Mouse (Mus musculus) intestine, embryonic 16.5 days (tissue): Measurements from ENCODE around the gene Sh3rf1. TPM values are rescaled to one million over a fixed set of nuclear protein-coding genes. Genes with fewer than 3 reads are reported as not detected.

Source experiments
- ATAC-seq: fragments of 200-750 bp; cut with Nextera tagmentation; 2 replicates; pipeline ENCODE4 v1.8.0; 2017; ENCODE audit warnings: moderate TSS enrichment, moderate library complexity
- H3K27ac ChIP-seq: fragments of 300-500 bp; sonication (generic); 2 replicates; pipeline ENCODE4 v1.5.1; 2014; ENCODE audit warnings: mild to moderate bottlenecking, low read length
- H3K27me3 ChIP-seq: fragments of 300-500 bp; sonication (generic); replicated peaks from 2 replicates; pipeline ENCODE4 v1.6.1; 2014; ENCODE audit warnings: low read length, control low read depth, mixed read lengths; ENCODE audit not compliant: control insufficient read depth, insufficient read depth
- H3K36me3 ChIP-seq: fragments of 300-500 bp; sonication (generic); 2 replicates; pipeline ENCODE4 v1.6.1; 2014; ENCODE audit warnings: low read length, control low read depth; ENCODE audit not compliant: control insufficient read depth, insufficient read depth
- H3K4me1 ChIP-seq: fragments of 300-500 bp; sonication (generic); 2 replicates; pipeline ENCODE4 v1.6.1; 2014; ENCODE audit warnings: low read length, control low read depth, mixed read lengths; ENCODE audit not compliant: control insufficient read depth, insufficient read depth
- H3K4me2 ChIP-seq: fragments of 300-500 bp; sonication (generic); 2 replicates; pipeline ENCODE4 v1.6.1; 2014; ENCODE audit warnings: low read depth, low read length, control low read depth
- H3K4me3 ChIP-seq: fragments of 300-500 bp; sonication (generic); 2 replicates; pipeline ENCODE4 v1.5.1; 2014; ENCODE audit warnings: mild to moderate bottlenecking, low read length
- H3K9ac ChIP-seq: fragments of 300-500 bp; sonication (generic); 2 replicates; pipeline ENCODE4 v1.6.1; 2014; ENCODE audit warnings: low read depth, low read length
- H3K9me3 ChIP-seq: fragments of 300-500 bp; sonication (generic); 2 replicates; pipeline ENCODE4 v1.6.1; 2016; ENCODE audit warnings: low read length, control low read depth; ENCODE audit not compliant: control insufficient read depth
- WGBS: fragments of 180-500 bp; shearing (Covaris S2); extraction: QIAGEN DNeasy Blood & Tissue Kit; methylation state at CpG from one replicate; pipeline ENCODE4 v1.1.7; 2014; 5-methylcytosine and 5-hydroxymethylcytosine counted together
- polyA plus RNA-seq: library from polyadenylated mRNA; unstranded; fragments of >200 nt; fragmentation: Nextera tagmentation; extraction: Ambion mirVana; gene quantifications from 2 replicates; pipeline ENCODE4 v1.2.1, GENCODE M21; 2015

The Sh3rf1 gene
- polyA plus RNA-seq, 1 experiment from 2014 or later: 11.0 TPM

DNA sequence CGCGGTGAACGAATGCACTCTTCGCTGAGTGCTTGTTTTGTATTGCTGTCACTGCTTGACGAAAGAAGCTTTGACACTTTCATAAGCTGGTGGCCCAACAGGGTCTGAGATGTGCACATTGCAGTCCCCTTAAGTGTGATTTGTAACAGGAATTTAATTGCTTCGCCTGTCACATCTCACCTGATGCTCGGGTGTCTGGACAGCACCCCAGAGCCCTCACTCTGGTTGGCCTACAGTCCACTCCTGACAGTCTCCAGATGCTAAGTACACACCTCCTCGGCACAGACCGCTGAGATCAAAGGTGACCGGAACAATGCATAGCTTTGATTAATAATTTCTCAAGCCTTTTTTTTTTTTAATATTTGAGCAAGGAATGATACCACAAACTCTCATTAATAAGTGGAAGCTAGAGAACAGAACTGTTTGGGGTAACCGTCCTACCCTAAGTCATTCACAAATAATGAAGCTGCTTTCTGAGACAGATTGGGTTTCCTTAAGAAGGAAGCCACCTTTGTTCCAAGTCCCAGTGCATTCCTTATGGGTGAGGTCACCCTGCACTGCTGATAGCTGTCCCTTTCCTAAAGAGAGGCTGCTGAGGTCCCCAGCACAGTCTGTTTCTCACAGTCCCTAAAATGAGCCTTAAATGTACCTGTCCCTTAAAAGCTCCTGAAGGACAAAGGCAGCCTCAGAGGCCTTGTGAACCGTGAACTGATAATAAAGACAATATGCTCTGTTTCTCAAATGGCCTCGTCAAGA lies 23.8 kb downstream of the Sh3rf1 start:
- no peaks in the 10 kb centered on the region for H3K36me3 ChIP-seq
- peaks cover 7% of the 10 kb centered on the region; the same call in 1 of the 2 replicates for H3K4me1 ChIP-seq
- WGBS: 53% methylated on average over 13 of the region's 13 CpGs
- no peak overlapping the region for H3K4me3 ChIP-seq
- H3K27me3 ChIP-seq: no peaks in the 10 kb centered on the region
- no peak overlapping the region for H3K9ac ChIP-seq
- 0 out of 2 replicates have a peak, but pooled peaks cover 3% of the 10 kb centered on the region for H3K9me3 ChIP-seq
- peak; percentile 91 for ATAC-seq
- H3K4me2 ChIP-seq: 0 out of 2 replicates have a peak overlapping the region, but pooled peaks have one; percentile 1
- peak overlapping the region; percentile 67 for H3K27ac ChIP-seq

DNA sequence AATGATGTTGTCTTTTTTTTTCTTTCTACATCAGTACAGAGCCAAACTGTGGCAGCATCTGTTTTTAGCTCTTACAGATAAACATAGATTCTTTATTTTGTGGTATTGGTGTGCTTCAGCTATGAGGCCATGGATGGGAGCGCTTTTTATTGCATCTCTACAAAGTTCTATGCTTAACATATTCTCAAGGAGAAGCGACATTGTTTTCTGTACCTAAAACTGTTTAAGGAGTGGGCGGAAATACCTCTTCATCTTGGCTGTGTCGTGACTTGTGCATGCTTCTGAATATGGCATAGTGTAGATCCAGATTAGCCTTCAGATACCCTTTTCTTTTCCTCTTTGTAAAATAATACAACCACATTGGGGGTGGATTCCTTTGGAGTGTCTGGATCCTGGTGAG lies 25.8 kb downstream of the Sh3rf1 start:
- no peak overlapping the region for H3K9ac ChIP-seq
- peaks cover 7% of the 10 kb centered on the region; the same call in 1 of the 2 replicates for H3K4me1 ChIP-seq
- no peak for ATAC-seq
- H3K4me3 ChIP-seq: no peak overlapping the region
- H3K36me3 ChIP-seq: no peaks in the 10 kb centered on the region
- H3K27me3 ChIP-seq: no peaks in the 10 kb centered on the region
- H3K9me3 ChIP-seq: 0 out of 2 replicates have a peak, but pooled peaks cover 3% of the 10 kb centered on the region
- H3K4me2 ChIP-seq: no peak overlapping the region
- 95% methylated on average over 4 of the region's 4 CpGs for WGBS
- no peak overlapping the region for H3K27ac ChIP-seq

DNA sequence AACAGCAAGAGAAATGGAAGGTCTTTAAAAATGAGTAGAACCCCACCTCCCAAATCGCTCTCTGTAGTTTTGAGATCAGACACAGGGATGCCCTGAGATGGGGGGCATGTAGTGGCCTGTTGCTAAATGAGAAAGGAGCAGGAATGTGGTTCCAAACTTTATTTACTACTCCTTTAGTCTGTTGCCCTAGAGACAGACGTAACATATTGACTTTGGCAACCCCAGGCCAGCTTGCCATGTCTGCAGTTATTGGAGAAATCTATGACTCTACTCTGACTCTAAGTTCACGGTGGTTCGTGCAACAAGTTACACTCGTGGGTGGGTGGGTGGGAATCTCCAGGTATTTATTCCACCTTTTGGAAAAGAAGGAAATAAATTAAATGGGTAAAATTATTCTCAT lies 30.5 kb downstream of the Sh3rf1 start:
- WGBS: 71% methylated on average over 5 of the region's 5 CpGs
- no peaks in the 10 kb centered on the region for H3K4me1 ChIP-seq

DNA sequence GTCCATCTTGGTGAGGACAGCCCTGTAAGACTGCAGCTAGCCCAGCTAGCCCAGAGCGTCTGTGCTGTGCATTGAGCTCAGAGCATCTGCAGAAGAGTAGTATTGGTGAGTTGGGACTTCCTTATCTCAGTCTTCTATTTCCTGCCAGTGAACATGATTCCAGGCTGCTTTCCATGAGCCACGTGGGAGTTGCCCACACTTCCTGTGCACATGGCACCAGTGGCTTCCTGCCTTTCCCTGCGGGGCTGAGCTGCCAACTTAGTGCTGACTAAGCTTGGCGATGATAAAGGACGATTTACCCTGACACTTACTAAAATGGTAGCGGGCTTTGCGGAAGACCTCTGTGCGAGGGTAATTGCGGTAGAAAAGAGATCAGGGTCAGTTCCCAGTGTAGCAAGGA lies 35.2 kb downstream of the Sh3rf1 start:
- Histone ChIP-seq H3K4me2 (no peak overlapping the region), H3K36me3 (no peaks in the 10 kb centered on the region), H3K9me3 (no peaks in the 10 kb centered on the region), H3K4me3 (no peak overlapping the region), H3K27me3 (no peaks in the 10 kb centered on the region), H3K9ac (no peak overlapping the region), H3K4me1 (no peaks in the 10 kb centered on the region; the same call in 1 of the 2 replicates), H3K27ac (no peak overlapping the region)
- no peak for ATAC-seq
- WGBS: 85% methylated on average over 9 of the region's 9 CpGs

More for the DNA sequence above, 30.5 kb downstream of the Sh3rf1 start:
- no peak overlapping the region for H3K4me2 ChIP-seq
- no peak overlapping the region for H3K9ac ChIP-seq
- no peak overlapping the region for H3K4me3 ChIP-seq
- ATAC-seq: no peak
- H3K27me3 ChIP-seq: no peaks in the 10 kb centered on the region
- H3K36me3 ChIP-seq: no peaks in the 10 kb centered on the region
- H3K9me3 ChIP-seq: 0 out of 2 replicates have a peak, but pooled peaks cover 3% of the 10 kb centered on the region
- H3K27ac ChIP-seq: no peak overlapping the region

DNA sequence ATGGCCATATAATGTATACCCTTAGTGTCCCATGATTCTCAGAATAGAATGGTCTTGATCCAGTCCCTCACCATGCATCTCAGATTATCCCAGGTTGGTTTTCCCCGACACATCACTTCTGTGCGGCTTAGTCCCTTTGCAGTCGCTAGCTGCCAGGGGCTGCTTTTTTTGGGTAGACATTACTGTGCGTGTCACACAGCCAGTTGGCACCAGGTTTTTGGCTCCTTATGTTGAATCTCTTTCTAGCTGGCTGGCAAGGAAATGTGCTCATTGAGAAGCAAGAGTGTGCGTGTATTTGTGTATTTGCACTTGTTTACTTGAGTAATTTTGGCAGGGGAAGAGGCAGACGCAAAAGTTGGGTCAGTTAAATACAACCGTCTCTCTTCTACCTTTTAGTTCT lies 35.9 kb downstream of the Sh3rf1 start:
- no peaks in the 10 kb centered on the region for H3K9me3 ChIP-seq
- H3K4me1 ChIP-seq: peaks cover 4% of the 10 kb centered on the region; the same call in 1 of the 2 replicates
- no peaks in the 10 kb centered on the region for H3K27me3 ChIP-seq
- H3K27ac ChIP-seq: no peak overlapping the region
- H3K9ac ChIP-seq: no peak overlapping the region
- H3K4me2 ChIP-seq: no peak overlapping the region
- H3K36me3 ChIP-seq: no peaks in the 10 kb centered on the region
- no peak overlapping the region for H3K4me3 ChIP-seq
- WGBS: 82% methylated on average over 7 of the region's 7 CpGs
- no peak for ATAC-seq

DNA sequence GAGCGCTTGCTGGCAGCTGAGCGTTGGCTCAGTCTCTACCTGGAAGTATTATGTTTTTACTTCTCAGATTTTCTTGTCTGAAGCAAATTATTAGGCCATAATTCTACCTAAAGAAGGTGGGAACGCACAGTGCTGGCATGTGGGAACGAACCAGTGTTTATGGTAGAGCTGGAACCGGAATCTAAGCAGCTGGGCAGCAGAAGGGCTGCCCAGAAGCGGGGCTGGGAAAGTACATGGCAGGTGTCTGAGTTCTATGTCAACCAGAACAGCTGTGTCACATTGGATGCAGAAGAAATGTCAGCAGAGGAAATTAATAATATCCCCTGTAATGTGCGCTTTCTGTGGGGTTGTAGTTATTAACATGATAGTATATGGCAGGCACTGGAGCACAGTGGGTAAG lies 36.9 kb downstream of the Sh3rf1 start:
- no peak overlapping the region for H3K9ac ChIP-seq
- H3K4me1 ChIP-seq: peaks cover 11% of the 10 kb centered on the region
- 68% methylated on average over 7 of the region's 7 CpGs for WGBS
- H3K27ac ChIP-seq: no peak overlapping the region
- no peak overlapping the region for H3K4me2 ChIP-seq
- no peaks in the 10 kb centered on the region for H3K27me3 ChIP-seq
- no peaks in the 10 kb centered on the region for H3K36me3 ChIP-seq
- no peaks in the 10 kb centered on the region for H3K9me3 ChIP-seq
- H3K4me3 ChIP-seq: no peak overlapping the region
- peak; percentile 45; the same call in 1 of the 2 replicates for ATAC-seq

DNA sequence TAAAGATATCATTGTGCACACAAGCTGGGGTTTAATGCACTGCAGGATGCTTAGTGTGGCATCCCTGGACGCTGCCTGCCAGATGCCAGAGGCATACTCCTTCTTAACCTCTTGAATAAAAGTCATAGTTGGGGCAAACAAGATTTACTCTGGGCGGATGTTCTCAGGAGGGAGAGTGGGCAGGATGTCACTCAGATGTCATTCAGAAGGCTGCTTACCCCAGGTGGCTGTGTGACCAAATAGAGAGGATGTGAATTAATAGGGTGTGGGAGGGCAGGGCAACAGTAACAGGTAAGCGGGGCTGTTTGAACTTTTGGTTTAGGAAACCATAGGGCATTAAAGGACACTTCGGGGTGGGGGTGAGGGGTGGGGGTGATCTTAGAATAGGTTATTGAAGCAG lies 37.7 kb downstream of the Sh3rf1 start:
- no peaks in the 10 kb centered on the region for H3K27me3 ChIP-seq
- no peaks in the 10 kb centered on the region for H3K9me3 ChIP-seq
- peaks cover 12% of the 10 kb centered on the region for H3K4me1 ChIP-seq
- no peak overlapping the region for H3K27ac ChIP-seq
- no peak overlapping the region for H3K9ac ChIP-seq
- no peak overlapping the region for H3K4me3 ChIP-seq
- no peaks in the 10 kb centered on the region for H3K36me3 ChIP-seq
- ATAC-seq: no peak
- 71% methylated on average over 4 of the region's 4 CpGs for WGBS
- H3K4me2 ChIP-seq: no peak overlapping the region

DNA sequence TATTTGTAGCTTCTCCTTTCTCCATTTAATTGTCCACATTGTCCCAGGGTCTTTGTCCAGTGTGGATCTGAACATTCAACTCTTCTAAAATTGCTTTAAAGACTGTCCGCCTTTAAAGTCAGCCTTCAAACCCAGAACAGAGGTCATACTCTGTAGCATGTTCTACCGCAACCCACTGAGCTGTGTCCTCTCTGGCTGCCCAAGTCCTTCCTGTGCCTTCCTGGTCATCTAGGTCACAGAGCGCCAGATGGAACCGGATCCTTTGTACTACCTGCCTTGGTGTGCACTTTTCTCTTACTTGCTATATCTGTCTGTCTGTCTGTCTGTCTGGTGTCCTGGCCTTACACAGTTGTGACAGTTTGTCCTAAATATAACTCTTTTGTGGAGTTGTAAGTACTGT lies 40.0 kb downstream of the Sh3rf1 start:
- Histone ChIP-seq H3K9ac (no peak overlapping the region), H3K4me1 (peaks cover 12% of the 10 kb centered on the region), H3K9me3 (no peaks in the 10 kb centered on the region), H3K27me3 (no peaks in the 10 kb centered on the region), H3K4me2 (no peak overlapping the region), H3K27ac (no peak overlapping the region), H3K36me3 (no peaks in the 10 kb centered on the region), H3K4me3 (no peak overlapping the region)
- 94% methylated on average over 4 of the region's 4 CpGs for WGBS
- no peak for ATAC-seq

DNA sequence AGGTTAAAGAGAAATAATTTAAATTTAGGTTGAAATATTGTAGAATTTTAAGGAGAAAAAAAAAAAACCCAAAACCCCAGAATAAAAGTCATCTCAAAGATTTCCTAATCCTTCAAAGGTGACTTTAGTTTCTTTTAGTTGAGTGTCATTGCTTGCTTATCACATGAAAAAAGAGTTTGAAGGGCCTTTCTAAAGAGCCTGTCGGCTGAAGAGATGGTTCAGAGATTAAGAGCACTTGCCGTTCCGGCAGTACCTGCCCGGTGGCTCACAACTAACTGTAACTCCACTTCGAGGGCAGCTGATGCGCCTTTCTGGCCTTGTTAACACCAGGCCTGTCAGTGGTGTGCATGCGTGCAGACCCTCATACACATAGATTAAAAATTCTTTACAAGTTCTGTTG lies 41.2 kb downstream of the Sh3rf1 start:
- 58% methylated on average over 7 of the region's 7 CpGs for WGBS
- no peak for ATAC-seq
- Histone ChIP-seq H3K4me3 (no peak overlapping the region), H3K36me3 (no peaks in the 10 kb centered on the region), H3K9me3 (no peaks in the 10 kb centered on the region), H3K4me1 (peaks cover 12% of the 10 kb centered on the region), H3K9ac (no peak overlapping the region), H3K27ac (peak overlapping the region; percentile 15; the same call in 1 of the 2 replicates), H3K27me3 (no peaks in the 10 kb centered on the region), H3K4me2 (no peak overlapping the region)
